Mouse (Mus musculus) stomach, adult 2 months (tissue): ENCODE results near the gene Btk. TPM values are rescaled to one million over a fixed set of nuclear protein-coding genes. Genes with fewer than 3 reads are reported as not detected.

Experiments used
- polyA plus RNA-seq: library from polyadenylated mRNA; depleted of rRNA; stranded (reverse); fragments of >200 nt; gene quantifications from 2 replicates; pipeline ENCODE4 v1.2.3, GENCODE M21; 2012; rRNA removed

Gene Btk
- 0.08 and 0.19 TPM in 2 replicates for polyA plus RNA-seq

GRCm38 (mm10) chrX:134582888-134583669 lies at the start of gene Btk:
Gene Btk (minus strand): TSS chrX:134583570.

GRCm38 (mm10) chrX:134600659-134601379 lies 17.4 kb upstream of the Btk start, which contains the start of the genes Gla and Hnrnph2:
Gene Gla (minus strand): TSS chrX:134601125.
Gene Hnrnph2 (plus strand): TSS chrX:134601179.

GRCm38 (mm10) chrX:134585103-134586002 lies 2.0 kb upstream of the Btk start, which contains the start of gene Rpl36a:
Gene Rpl36a (plus strand): TSS chrX:134585654.

GRCm38 (mm10) chrX:134541145-134541954 lies 42.0 kb downstream of the Btk start, which contains the start of gene Timm8a1:
Gene Timm8a1 (minus strand): TSS chrX:134541865.

Other genes starting within 250 kb of the Btk start
- gene Drp2, start 179.0 kb downstream of the Btk start, polyA plus RNA-seq: 0.24 and 0.36 TPM in 2 replicates
- not detected in 2 replicates for gene Taf7l, start 107.1 kb downstream of the Btk start, polyA plus RNA-seq
- 0.09 and 0.17 TPM in 2 replicates for gene Timm8a1, start 41.7 kb downstream of the Btk start, polyA plus RNA-seq
- gene Rpl36a, start 2.1 kb upstream of the Btk start, polyA plus RNA-seq: 4.6 and 8.8 TPM in 2 replicates
- gene Gla, start 17.6 kb upstream of the Btk start, polyA plus RNA-seq: 0.45 and 0.51 TPM in 2 replicates
- gene Hnrnph2, start 17.6 kb upstream of the Btk start, polyA plus RNA-seq: 0.92 and 1.3 TPM in 2 replicates
- 0.09 and 0.11 TPM in 2 replicates for gene Armcx4, start 102.9 kb upstream of the Btk start, polyA plus RNA-seq
- gene Armcx1, start 134.4 kb upstream of the Btk start, polyA plus RNA-seq: 0.17 and 0.42 TPM in 2 replicates
- 0.33 and 0.36 TPM in 2 replicates for gene Armcx6, start 167.8 kb upstream of the Btk start, polyA plus RNA-seq
- 0.42 and 1.4 TPM in 2 replicates for gene Armcx3, start 173.0 kb upstream of the Btk start, polyA plus RNA-seq
- gene Armcx2, start 225.7 kb upstream of the Btk start, polyA plus RNA-seq: 5.7 and 6.3 TPM in 2 replicates